Mouse (Mus musculus): ENCODE results near the gene Ascl2. TPM values are rescaled to one million over a fixed set of nuclear protein-coding genes. Genes with fewer than 3 reads are reported as not detected.

The Ascl2 gene
- polyA plus RNA-seq, 1 experiment from 2014 or later = 0.61 TPM

DNA sequence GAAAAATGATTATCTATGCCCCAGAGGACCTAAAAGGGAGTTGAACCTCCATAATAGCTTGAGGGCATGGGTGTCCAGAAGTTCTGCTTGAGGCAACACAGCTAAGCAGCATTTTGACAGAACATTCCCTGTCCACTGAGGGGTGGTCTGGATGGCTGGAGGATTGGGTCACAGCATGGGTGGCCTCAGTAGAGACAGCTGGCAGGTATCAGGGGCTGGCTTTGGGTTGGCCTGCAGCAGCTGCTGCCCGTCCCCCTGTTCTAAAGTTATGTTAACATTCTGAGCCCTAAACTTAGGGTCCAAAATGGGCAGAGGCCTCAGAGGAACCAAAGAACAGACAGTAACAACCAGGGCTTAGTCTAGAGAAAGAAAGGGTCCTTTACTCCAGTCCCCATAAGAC, 42.2 kb upstream of the Ascl2 start:
- Histone ChIP-seq H3K4me2 (ENCODE audit: low read length) (no peak overlapping the region), H3K36me3 (ENCODE audit: control insufficient read depth, insufficient read depth, low read length) (no peaks in the 10 kb centered on the region), H3K27ac (replicated peaks; ENCODE audit: low read depth, low read length) (no peak overlapping the region), H3K4me1 (ENCODE audit: control insufficient read depth, insufficient read depth, low read length) (peaks cover 28% of the 10 kb centered on the region), H3K27me3 (ENCODE audit: control insufficient read depth, insufficient read depth, low read length) (no peaks in the 10 kb centered on the region), H3K9ac (replicated peaks; ENCODE audit: low read length) (no peak overlapping the region), H3K9me3 (ENCODE audit: control insufficient read depth, low read length) (no peaks in the 10 kb centered on the region), H3K4me3 (replicated peaks; ENCODE audit: low read depth, low read length) (no peak overlapping the region)
- 97% methylated on average over 1 of the region's 1 CpGs for WGBS
- DNase-seq (no peak), ATAC-seq (ENCODE audit: low FRiP score, low TSS enrichment) (no peak)

DNA sequence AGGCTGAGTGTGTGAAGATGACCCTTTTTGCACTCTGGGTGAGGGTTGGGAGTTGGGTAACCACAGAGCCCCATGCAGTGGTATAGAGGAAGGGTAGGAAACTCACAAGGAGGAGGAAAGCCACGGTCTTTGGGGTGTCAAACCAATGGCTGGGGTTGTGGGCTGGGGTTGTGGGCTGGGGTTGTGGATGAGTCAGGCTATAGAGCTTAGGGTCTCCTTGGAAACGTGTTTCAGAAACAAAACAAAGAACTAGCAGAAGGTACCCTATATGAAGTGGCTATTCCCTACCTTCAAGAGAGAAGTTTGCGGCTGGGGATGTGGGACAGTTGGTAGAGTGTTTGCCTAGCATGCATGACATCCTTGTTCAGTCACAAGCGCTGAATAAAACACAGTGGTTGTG, 40.9 kb upstream of the Ascl2 start:
- Histone ChIP-seq H3K9me3 (ENCODE audit: control insufficient read depth, low read length) (no peaks in the 10 kb centered on the region), H3K9ac (replicated peaks; ENCODE audit: low read length) (no peak overlapping the region), H3K27me3 (ENCODE audit: control insufficient read depth, insufficient read depth, low read length) (no peaks in the 10 kb centered on the region), H3K4me1 (ENCODE audit: control insufficient read depth, insufficient read depth, low read length) (peaks cover 21% of the 10 kb centered on the region), H3K4me3 (replicated peaks; ENCODE audit: low read depth, low read length) (no peak overlapping the region), H3K36me3 (ENCODE audit: control insufficient read depth, insufficient read depth, low read length) (no peaks in the 10 kb centered on the region), H3K27ac (replicated peaks; ENCODE audit: low read depth, low read length) (no peak overlapping the region), H3K4me2 (ENCODE audit: low read length) (no peak overlapping the region)
- ATAC-seq (ENCODE audit: low FRiP score, low TSS enrichment) = no peak
- DNase-seq = no peak
- WGBS = 81% methylated on average over 4 of the region's 4 CpGs

- Histone ChIP-seq H3K36me3 (ENCODE audit: control insufficient read depth, insufficient read depth, low read length) (no peaks in the 10 kb centered on the region), H3K9me3 (ENCODE audit: control insufficient read depth, low read length) (no peaks in the 10 kb centered on the region), H3K27ac (replicated peaks; ENCODE audit: low read depth, low read length) (no peak overlapping the region), H3K4me2 (ENCODE audit: low read length) (no peak overlapping the region), H3K27me3 (ENCODE audit: control insufficient read depth, insufficient read depth, low read length) (no peaks in the 10 kb centered on the region), H3K4me3 (replicated peaks; ENCODE audit: low read depth, low read length) (no peak overlapping the region), H3K4me1 (ENCODE audit: control insufficient read depth, insufficient read depth, low read length) (peaks cover 21% of the 10 kb centered on the region), H3K9ac (replicated peaks; ENCODE audit: low read length) (no peak overlapping the region)
- DNase-seq (no peak), ATAC-seq (ENCODE audit: low FRiP score, low TSS enrichment) (no peak)
- 64% methylated on average over 3 of the region's 4 CpGs for WGBS
Measured at GRCm38 (mm10) chr7:143008996-143009665, 40.1 kb upstream of the Ascl2 start.

- peak; percentile 22; the same call in 1 of the 2 replicates for ATAC-seq (ENCODE audit: low FRiP score, low TSS enrichment)
- peaks cover 17% of the 10 kb centered on the region for H3K4me1 ChIP-seq (ENCODE audit: control insufficient read depth, insufficient read depth, low read length)
- no peak overlapping the region for H3K9ac ChIP-seq (replicated peaks; ENCODE audit: low read length)
- no peak overlapping the region for H3K4me2 ChIP-seq (ENCODE audit: low read length)
- H3K36me3 ChIP-seq (ENCODE audit: control insufficient read depth, insufficient read depth, low read length) = no peaks in the 10 kb centered on the region
- 73% methylated on average over 8 of the region's 8 CpGs for WGBS
- 0 out of 2 replicates have a peak overlapping the region, but pooled peaks have one; percentile 41 for H3K27ac ChIP-seq (replicated peaks; ENCODE audit: low read depth, low read length)
- H3K9me3 ChIP-seq (ENCODE audit: control insufficient read depth, low read length) = no peaks in the 10 kb centered on the region
- no peak for DNase-seq
- no peak overlapping the region for H3K4me3 ChIP-seq (replicated peaks; ENCODE audit: low read depth, low read length)
- H3K27me3 ChIP-seq (ENCODE audit: control insufficient read depth, insufficient read depth, low read length) = no peaks in the 10 kb centered on the region
Measured at GRCm38 (mm10) chr7:143008370-143008926, 39.4 kb upstream of the Ascl2 start.

DNA sequence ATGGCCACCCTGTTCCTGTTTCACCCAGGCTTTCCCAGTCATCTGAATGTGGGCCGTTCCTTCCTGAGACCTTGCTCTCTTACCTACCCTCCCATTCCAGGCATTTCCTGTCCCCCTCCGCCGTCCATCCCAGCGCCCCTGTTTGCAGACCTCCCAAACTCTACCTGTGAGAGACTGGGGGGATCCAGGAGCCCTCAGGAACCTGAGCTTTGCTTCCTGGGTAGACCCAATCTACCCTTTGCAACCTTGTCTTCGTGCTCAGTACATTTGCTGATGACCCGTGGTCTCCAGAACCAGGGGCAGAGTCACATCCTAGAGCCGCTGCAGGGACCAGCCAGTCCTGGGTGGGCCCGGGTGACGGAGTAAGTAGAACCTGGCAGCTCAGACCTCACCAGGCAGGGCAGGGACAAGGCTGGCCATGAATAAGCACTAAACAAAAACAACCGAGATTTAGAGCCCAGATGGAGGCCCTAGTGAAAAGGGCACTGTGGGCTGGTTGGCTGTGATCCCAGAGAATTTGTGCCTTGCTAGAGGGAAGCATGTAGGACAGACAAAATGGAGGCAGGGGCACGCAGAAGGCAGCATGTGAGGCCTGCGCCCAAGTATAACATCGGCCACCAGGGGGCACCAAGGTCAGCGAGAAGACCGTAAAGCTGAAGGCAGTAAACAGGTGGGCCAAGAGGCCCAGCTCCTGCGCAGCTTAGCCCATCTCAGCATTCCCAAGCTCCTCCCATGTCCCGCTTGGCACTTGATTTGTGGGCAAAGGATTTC, 38.7 kb upstream of the Ascl2 start:
- H3K27me3 ChIP-seq (ENCODE audit: control insufficient read depth, insufficient read depth, low read length) = no peaks in the 10 kb centered on the region
- H3K9ac ChIP-seq (replicated peaks; ENCODE audit: low read length) = no peak overlapping the region
- no peaks in the 10 kb centered on the region for H3K9me3 ChIP-seq (ENCODE audit: control insufficient read depth, low read length)
- 41% methylated on average over 17 of the region's 17 CpGs for WGBS
- ATAC-seq (ENCODE audit: low FRiP score, low TSS enrichment) (peak; percentile 72), DNase-seq (peak; percentile 93)
- H3K36me3 ChIP-seq (ENCODE audit: control insufficient read depth, insufficient read depth, low read length) = no peaks in the 10 kb centered on the region
- no peak overlapping the region for H3K4me3 ChIP-seq (replicated peaks; ENCODE audit: low read depth, low read length)
- 0 out of 2 replicates have a peak overlapping the region, but pooled peaks have one; percentile 41 for H3K27ac ChIP-seq (replicated peaks; ENCODE audit: low read depth, low read length)
- peaks cover 11% of the 10 kb centered on the region for H3K4me1 ChIP-seq (ENCODE audit: control insufficient read depth, insufficient read depth, low read length)
- no peak overlapping the region; the same call in 1 of the 2 replicates for H3K4me2 ChIP-seq (ENCODE audit: low read length)

GRCm38 (mm10) chr7:143006756-143007598, 37.9 kb upstream of the Ascl2 start:
- no peaks in the 10 kb centered on the region for H3K9me3 ChIP-seq (ENCODE audit: control insufficient read depth, low read length)
- ATAC-seq (ENCODE audit: low FRiP score, low TSS enrichment) (no peak), DNase-seq (no peak)
- no peak overlapping the region for H3K27ac ChIP-seq (replicated peaks; ENCODE audit: low read depth, low read length)
- no peak overlapping the region; the same call in 1 of the 2 replicates for H3K4me2 ChIP-seq (ENCODE audit: low read length)
- H3K36me3 ChIP-seq (ENCODE audit: control insufficient read depth, insufficient read depth, low read length) = no peaks in the 10 kb centered on the region
- H3K4me1 ChIP-seq (ENCODE audit: control insufficient read depth, insufficient read depth, low read length) = peaks cover 5% of the 10 kb centered on the region; the same call in 1 of the 2 replicates
- no peak overlapping the region for H3K9ac ChIP-seq (replicated peaks; ENCODE audit: low read length)
- H3K27me3 ChIP-seq (ENCODE audit: control insufficient read depth, insufficient read depth, low read length) = no peaks in the 10 kb centered on the region
- 90% methylated on average over 8 of the region's 8 CpGs for WGBS
- no peak overlapping the region for H3K4me3 ChIP-seq (replicated peaks; ENCODE audit: low read depth, low read length)

- Histone ChIP-seq H3K27ac (replicated peaks; ENCODE audit: low read depth, low read length) (no peak overlapping the region), H3K27me3 (ENCODE audit: control insufficient read depth, insufficient read depth, low read length) (no peaks in the 10 kb centered on the region), H3K4me2 (ENCODE audit: low read length) (no peak overlapping the region), H3K9me3 (ENCODE audit: control insufficient read depth, low read length) (no peaks in the 10 kb centered on the region), H3K36me3 (ENCODE audit: control insufficient read depth, insufficient read depth, low read length) (no peaks in the 10 kb centered on the region), H3K4me1 (ENCODE audit: control insufficient read depth, insufficient read depth, low read length) (0 out of 2 replicates have a peak, but pooled peaks cover 4% of the 10 kb centered on the region), H3K4me3 (replicated peaks; ENCODE audit: low read depth, low read length) (no peak overlapping the region), H3K9ac (replicated peaks; ENCODE audit: low read length) (no peak overlapping the region)
- WGBS = 98% methylated on average over 2 of the region's 2 CpGs
- ATAC-seq (ENCODE audit: low FRiP score, low TSS enrichment) = no peak
- no peak for DNase-seq
Measured at GRCm38 (mm10) chr7:143006097-143006755, 37.2 kb upstream of the Ascl2 start.
